Mouse (Mus musculus): ENCODE measurements at regions not wholly inside any gene's neighbourhood (a gene's known extent, or its start where the extent isn't known, plus 50 kb on each side); places are given as distances from the start of the nearest gene placed in this dataset.

DNA sequence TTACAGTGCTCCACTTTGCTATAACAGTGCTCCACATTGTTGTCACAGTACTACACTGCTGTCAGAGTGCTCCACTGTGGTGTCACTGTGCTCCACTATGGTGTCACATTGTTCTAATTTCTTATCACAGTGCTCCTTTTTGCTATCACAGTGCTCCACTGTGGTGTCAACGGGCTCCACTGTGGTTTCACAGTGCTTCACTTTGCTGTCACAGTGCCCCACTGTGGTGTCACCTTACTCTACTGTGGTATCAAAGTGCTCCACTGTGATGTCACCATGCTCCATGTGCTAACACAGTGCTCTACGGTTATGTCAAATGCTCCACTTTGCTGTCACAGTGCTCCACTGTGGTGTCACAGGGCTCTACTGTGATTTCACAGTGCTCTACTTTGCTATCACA, 72.6 kb upstream of the Trpm1 start:
- H3K27me3 ChIP-seq (ENCODE audit: control insufficient read depth, insufficient read depth, low read length) = no peaks in the 10 kb centered on the region
- H3K9me3 ChIP-seq (ENCODE audit: control insufficient read depth, low read length) = no peaks in the 10 kb centered on the region
- no peak for ATAC-seq (ENCODE audit: insufficient number of reproducible peaks, insufficient read depth, low FRiP score, low read depth)
- no peaks in the 10 kb centered on the region for H3K4me1 ChIP-seq (ENCODE audit: control insufficient read depth in 2 of 2, insufficient read depth in 2 of 2, low read length in 2 of 2)
- no peak overlapping the region for H3K4me2 ChIP-seq (ENCODE audit: low read length)
- no peak overlapping the region for H3K9ac ChIP-seq (ENCODE audit: low read length)
- 80% methylated on average over 2 of the region's 2 CpGs for WGBS
- no peak overlapping the region for H3K4me3 ChIP-seq (ENCODE audit: control insufficient read depth in 1 of 2, insufficient read depth in 1 of 2, low read depth in 1 of 2, low read length in 2 of 2)
- no peak overlapping the region for H3K27ac ChIP-seq (replicated peaks in 1 of 2; ENCODE audit: control insufficient read depth in 1 of 2, insufficient read depth in 1 of 2, low read depth in 2 of 2, low read length in 2 of 2)
- no peaks in the 10 kb centered on the region for H3K36me3 ChIP-seq (ENCODE audit: control insufficient read depth, insufficient read depth, low read length)

DNA sequence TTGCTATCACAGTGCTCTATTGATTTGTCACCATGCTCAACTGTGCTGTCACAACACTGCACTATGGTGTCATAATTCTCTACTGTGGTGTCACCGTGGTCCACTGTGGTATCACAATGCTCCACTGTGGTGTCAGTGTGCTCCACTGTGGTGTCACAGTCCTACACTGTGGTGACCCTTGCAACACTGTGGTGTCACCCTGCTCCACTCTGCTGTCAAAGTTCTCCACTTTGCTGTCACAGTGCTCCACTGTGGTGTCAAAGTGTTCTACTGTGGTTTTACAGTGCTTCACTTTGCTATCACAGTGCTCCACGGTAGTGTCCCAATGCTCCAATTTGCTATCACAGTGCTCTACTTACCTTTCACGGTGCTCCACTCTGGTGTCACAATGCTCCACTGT, 74.3 kb upstream of the Trpm1 start:
- Histone ChIP-seq H3K36me3 (ENCODE audit: control insufficient read depth, insufficient read depth, low read length) (no peaks in the 10 kb centered on the region), H3K9me3 (ENCODE audit: control insufficient read depth, low read length) (no peaks in the 10 kb centered on the region), H3K9ac (ENCODE audit: low read length) (no peak overlapping the region), H3K4me3 (ENCODE audit: control insufficient read depth in 1 of 2, insufficient read depth in 1 of 2, low read depth in 1 of 2, low read length in 2 of 2) (no peak overlapping the region), H3K4me2 (ENCODE audit: low read length) (no peak overlapping the region), H3K27me3 (ENCODE audit: control insufficient read depth, insufficient read depth, low read length) (no peaks in the 10 kb centered on the region), H3K4me1 (ENCODE audit: control insufficient read depth in 2 of 2, insufficient read depth in 2 of 2, low read length in 2 of 2) (no peaks in the 10 kb centered on the region), H3K27ac (replicated peaks in 1 of 2; ENCODE audit: control insufficient read depth in 1 of 2, insufficient read depth in 1 of 2, low read depth in 2 of 2, low read length in 2 of 2) (no peak overlapping the region)
- WGBS = 78% methylated on average over 3 of the region's 3 CpGs
- no peak for ATAC-seq (ENCODE audit: insufficient number of reproducible peaks, insufficient read depth, low FRiP score, low read depth)

DNA sequence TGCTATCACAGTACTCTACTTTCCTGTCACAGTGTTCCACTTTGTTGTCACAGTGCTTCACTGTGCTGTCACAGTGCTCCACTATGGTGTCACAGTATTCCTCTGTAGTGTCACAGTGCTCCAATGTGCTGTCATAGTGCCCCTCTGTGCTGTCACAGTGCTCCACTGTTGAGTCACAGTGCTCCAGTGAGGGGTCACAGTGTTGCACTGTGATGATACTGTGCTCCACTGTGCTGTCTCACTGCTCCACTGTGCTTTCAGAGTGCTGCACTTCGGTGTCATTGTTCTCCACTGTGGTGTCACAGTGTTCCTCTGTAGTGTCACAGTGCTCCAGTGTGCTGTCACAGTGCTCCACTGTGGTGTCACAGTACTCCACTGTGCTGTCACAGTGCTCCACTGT, 75.0 kb upstream of the Trpm1 start:
- Histone ChIP-seq H3K4me3 (ENCODE audit: control insufficient read depth in 1 of 2, insufficient read depth in 1 of 2, low read depth in 1 of 2, low read length in 2 of 2) (no peak overlapping the region), H3K36me3 (ENCODE audit: control insufficient read depth, insufficient read depth, low read length) (no peaks in the 10 kb centered on the region), H3K9ac (ENCODE audit: low read length) (no peak overlapping the region), H3K4me2 (ENCODE audit: low read length) (no peak overlapping the region), H3K4me1 (ENCODE audit: control insufficient read depth in 2 of 2, insufficient read depth in 2 of 2, low read length in 2 of 2) (no peaks in the 10 kb centered on the region), H3K27ac (replicated peaks in 1 of 2; ENCODE audit: control insufficient read depth in 1 of 2, insufficient read depth in 1 of 2, low read depth in 2 of 2, low read length in 2 of 2) (no peak overlapping the region), H3K9me3 (ENCODE audit: control insufficient read depth, low read length) (no peaks in the 10 kb centered on the region), H3K27me3 (ENCODE audit: control insufficient read depth, insufficient read depth, low read length) (no peaks in the 10 kb centered on the region)
- peak; percentile 36; the same call in 1 of the 2 replicates for ATAC-seq (ENCODE audit: insufficient number of reproducible peaks, insufficient read depth, low FRiP score, low read depth)
- WGBS = 89% methylated on average over 1 of the region's 1 CpGs

DNA sequence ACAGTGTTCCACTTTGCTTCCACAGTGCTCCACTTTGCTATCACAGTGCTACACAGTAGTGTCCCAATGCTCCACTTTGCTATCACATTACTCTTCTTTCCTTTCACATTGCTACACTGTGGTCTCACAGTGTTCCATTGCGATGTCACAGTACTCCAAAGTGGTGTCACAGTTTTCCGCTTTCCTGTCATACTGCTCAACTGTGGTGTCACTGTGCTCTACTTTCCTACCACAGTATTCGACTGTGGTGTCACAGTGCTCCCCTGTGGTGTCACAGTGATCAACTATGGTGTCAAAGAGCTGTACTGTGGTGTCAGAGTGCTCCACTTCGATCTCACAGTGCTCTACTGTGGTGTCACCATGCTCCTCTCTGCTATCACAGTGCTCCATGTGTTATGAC, 76.1 kb upstream of the Trpm1 start:
- H3K27ac ChIP-seq (replicated peaks in 1 of 2; ENCODE audit: control insufficient read depth in 1 of 2, insufficient read depth in 1 of 2, low read depth in 2 of 2, low read length in 2 of 2) = no peak overlapping the region
- 58% methylated on average over 4 of the region's 4 CpGs for WGBS
- ATAC-seq (ENCODE audit: insufficient number of reproducible peaks, insufficient read depth, low FRiP score, low read depth) = no peak

DNA sequence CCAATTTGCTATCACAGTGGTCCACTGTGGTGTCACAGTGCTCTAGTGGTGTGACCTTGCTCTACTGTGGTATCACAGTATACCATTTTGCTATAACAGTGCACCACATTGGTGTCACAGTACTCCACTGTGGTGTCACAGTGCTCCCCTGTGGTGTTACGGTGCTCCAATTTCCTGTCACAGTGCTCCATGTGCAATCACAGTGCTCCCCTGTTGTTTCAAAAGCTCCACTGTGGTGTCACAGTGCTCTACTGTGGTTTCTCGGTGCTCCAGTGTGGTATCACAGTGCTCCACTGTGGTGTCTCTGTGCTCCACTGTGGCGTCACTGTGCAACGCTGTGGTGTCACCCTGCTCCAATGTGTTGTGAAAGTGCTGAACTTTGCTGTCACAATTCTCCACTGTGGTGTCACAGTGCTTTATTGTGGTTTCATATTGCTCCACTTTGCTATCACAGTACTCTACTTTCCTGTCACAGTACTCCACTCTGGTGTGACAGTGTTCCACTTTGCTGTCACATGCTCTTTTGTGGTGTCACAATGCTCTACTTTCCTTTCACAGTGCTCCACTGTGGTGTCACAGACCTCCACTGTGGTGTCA, 76.8 kb upstream of the Trpm1 start:
- 87% methylated on average over 4 of the region's 4 CpGs for WGBS
- Histone ChIP-seq H3K4me2 (ENCODE audit: low read length) (no peak overlapping the region), H3K27me3 (ENCODE audit: control insufficient read depth, insufficient read depth, low read length) (no peaks in the 10 kb centered on the region), H3K9ac (ENCODE audit: low read length) (no peak overlapping the region), H3K4me1 (ENCODE audit: control insufficient read depth in 2 of 2, insufficient read depth in 2 of 2, low read length in 2 of 2) (no peaks in the 10 kb centered on the region), H3K36me3 (ENCODE audit: control insufficient read depth, insufficient read depth, low read length) (no peaks in the 10 kb centered on the region), H3K27ac (replicated peaks in 1 of 2; ENCODE audit: control insufficient read depth in 1 of 2, insufficient read depth in 1 of 2, low read depth in 2 of 2, low read length in 2 of 2) (no peak overlapping the region), H3K4me3 (ENCODE audit: control insufficient read depth in 1 of 2, insufficient read depth in 1 of 2, low read depth in 1 of 2, low read length in 2 of 2) (no peak overlapping the region), H3K9me3 (ENCODE audit: control insufficient read depth, low read length) (no peaks in the 10 kb centered on the region)
- ATAC-seq (ENCODE audit: insufficient number of reproducible peaks, insufficient read depth, low FRiP score, low read depth) = no peak

More for the DNA sequence above, 76.1 kb upstream of the Trpm1 start:
- no peaks in the 10 kb centered on the region for H3K27me3 ChIP-seq (ENCODE audit: control insufficient read depth, insufficient read depth, low read length)
- H3K4me3 ChIP-seq (ENCODE audit: control insufficient read depth in 1 of 2, insufficient read depth in 1 of 2, low read depth in 1 of 2, low read length in 2 of 2) = no peak overlapping the region
- no peak overlapping the region for H3K4me2 ChIP-seq (ENCODE audit: low read length)
- no peaks in the 10 kb centered on the region for H3K4me1 ChIP-seq (ENCODE audit: control insufficient read depth in 2 of 2, insufficient read depth in 2 of 2, low read length in 2 of 2)
- no peaks in the 10 kb centered on the region for H3K36me3 ChIP-seq (ENCODE audit: control insufficient read depth, insufficient read depth, low read length)
- H3K9me3 ChIP-seq (ENCODE audit: control insufficient read depth, low read length) = no peaks in the 10 kb centered on the region
- H3K9ac ChIP-seq (ENCODE audit: low read length) = no peak overlapping the region

DNA sequence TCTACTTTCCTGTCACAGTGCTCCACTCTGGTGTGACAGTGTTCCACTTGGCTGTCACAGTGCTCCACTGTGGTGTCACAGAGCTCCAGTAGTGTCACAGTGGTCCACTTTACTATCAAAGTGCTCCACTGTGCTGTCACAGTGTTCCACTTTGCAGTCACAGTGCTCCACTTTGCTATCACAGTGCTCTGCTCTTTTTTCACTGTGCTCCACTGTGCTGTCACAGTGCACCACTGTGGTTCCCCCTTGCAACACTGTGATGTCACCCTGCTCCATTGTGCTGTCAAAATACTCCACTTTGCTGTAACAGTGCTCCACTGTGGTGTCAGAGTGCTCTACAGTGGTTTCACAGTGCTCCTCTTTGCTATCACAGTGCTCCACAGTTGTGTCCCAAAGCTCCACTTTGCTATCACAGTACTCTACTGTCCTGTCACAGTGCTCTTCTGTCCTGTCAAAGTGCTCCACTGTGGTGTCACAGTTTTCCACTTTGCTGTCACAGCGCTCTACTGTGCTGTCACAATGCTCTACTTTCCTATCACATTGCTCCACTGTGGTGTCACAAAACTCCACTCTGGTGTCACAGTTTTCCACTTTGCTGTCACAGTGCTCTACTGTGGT, 77.8 kb upstream of the Trpm1 start:
- ATAC-seq (ENCODE audit: insufficient number of reproducible peaks, insufficient read depth, low FRiP score, low read depth) = no peak
- no peak overlapping the region for H3K4me3 ChIP-seq (ENCODE audit: control insufficient read depth in 1 of 2, insufficient read depth in 1 of 2, low read depth in 1 of 2, low read length in 2 of 2)

DNA sequence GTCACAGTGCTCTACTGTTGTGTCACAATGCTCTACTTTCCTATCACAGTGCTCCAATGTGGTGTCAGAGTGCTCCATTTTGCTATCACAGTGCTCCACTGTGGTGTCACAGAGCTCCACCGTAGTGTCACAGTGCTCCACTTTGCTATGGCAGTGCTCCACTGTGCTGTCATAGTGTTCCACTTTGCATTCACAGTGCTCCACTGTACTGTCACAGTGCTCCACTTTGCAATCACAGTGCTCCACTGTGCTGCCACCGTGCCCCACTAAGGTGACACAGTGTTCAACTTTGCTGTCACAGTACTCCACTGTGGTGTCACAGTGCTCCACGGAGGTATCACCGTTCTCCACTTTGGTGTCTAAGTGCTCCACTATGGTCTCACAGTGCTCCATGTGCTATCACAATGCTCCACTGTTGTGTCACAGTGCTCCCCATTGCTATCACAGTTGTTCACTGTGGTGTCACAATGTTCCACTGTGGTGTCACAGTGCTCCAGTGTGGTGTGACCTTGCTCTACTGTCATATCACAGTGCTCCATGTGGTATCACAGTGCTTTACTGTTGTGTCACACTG, 78.9 kb upstream of the Trpm1 start:
- H3K4me3 ChIP-seq (ENCODE audit: control insufficient read depth in 1 of 2, insufficient read depth in 1 of 2, low read depth in 1 of 2, low read length in 2 of 2) = no peak overlapping the region
- H3K9ac ChIP-seq (ENCODE audit: low read length) = no peak overlapping the region
- H3K4me1 ChIP-seq (ENCODE audit: control insufficient read depth in 2 of 2, insufficient read depth in 2 of 2, low read length in 2 of 2) = no peaks in the 10 kb centered on the region
- H3K27ac ChIP-seq (replicated peaks in 1 of 2; ENCODE audit: control insufficient read depth in 1 of 2, insufficient read depth in 1 of 2, low read depth in 2 of 2, low read length in 2 of 2) = no peak overlapping the region
- H3K4me2 ChIP-seq (ENCODE audit: low read length) = no peak overlapping the region
- H3K27me3 ChIP-seq (ENCODE audit: control insufficient read depth, insufficient read depth, low read length) = no peaks in the 10 kb centered on the region
- no peak for ATAC-seq (ENCODE audit: insufficient number of reproducible peaks, insufficient read depth, low FRiP score, low read depth)
- no peaks in the 10 kb centered on the region for H3K36me3 ChIP-seq (ENCODE audit: control insufficient read depth, insufficient read depth, low read length)
- 95% methylated on average over 4 of the region's 4 CpGs for WGBS
- H3K9me3 ChIP-seq (ENCODE audit: control insufficient read depth, low read length) = no peaks in the 10 kb centered on the region

More for the DNA sequence above, 77.8 kb upstream of the Trpm1 start:
- Histone ChIP-seq H3K9me3 (ENCODE audit: control insufficient read depth, low read length) (no peaks in the 10 kb centered on the region), H3K27me3 (ENCODE audit: control insufficient read depth, insufficient read depth, low read length) (no peaks in the 10 kb centered on the region), H3K27ac (replicated peaks in 1 of 2; ENCODE audit: control insufficient read depth in 1 of 2, insufficient read depth in 1 of 2, low read depth in 2 of 2, low read length in 2 of 2) (no peak overlapping the region), H3K9ac (ENCODE audit: low read length) (no peak overlapping the region), H3K36me3 (ENCODE audit: control insufficient read depth, insufficient read depth, low read length) (no peaks in the 10 kb centered on the region), H3K4me2 (ENCODE audit: low read length) (no peak overlapping the region), H3K4me1 (ENCODE audit: control insufficient read depth in 2 of 2, insufficient read depth in 2 of 2, low read length in 2 of 2) (no peaks in the 10 kb centered on the region)
- 83% methylated on average over 1 of the region's 1 CpGs for WGBS

DNA sequence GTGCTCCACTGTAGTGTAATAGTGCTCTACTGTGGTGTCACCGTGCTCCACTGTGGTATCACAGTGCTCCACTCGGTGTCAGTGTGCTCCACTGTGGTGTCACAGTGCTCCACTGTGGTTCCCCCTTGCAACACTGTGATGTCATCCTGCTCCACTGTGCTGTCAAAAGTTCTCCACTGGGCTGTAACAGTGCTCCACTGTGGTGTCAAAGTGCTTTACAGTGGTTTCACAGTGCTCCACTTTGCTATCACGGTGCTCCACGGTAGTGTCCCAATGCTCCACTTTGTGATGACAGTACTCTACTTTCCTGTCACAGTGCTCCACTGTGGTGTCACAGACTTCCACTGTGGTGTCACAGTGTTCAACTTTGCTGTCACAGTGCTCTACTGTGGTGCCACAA, 79.4 kb upstream of the Trpm1 start:
- Histone ChIP-seq H3K4me3 (ENCODE audit: control insufficient read depth in 1 of 2, insufficient read depth in 1 of 2, low read depth in 1 of 2, low read length in 2 of 2) (no peak overlapping the region), H3K9me3 (ENCODE audit: control insufficient read depth, low read length) (no peaks in the 10 kb centered on the region), H3K9ac (ENCODE audit: low read length) (no peak overlapping the region), H3K27me3 (ENCODE audit: control insufficient read depth, insufficient read depth, low read length) (no peaks in the 10 kb centered on the region), H3K4me1 (ENCODE audit: control insufficient read depth in 2 of 2, insufficient read depth in 2 of 2, low read length in 2 of 2) (no peaks in the 10 kb centered on the region), H3K4me2 (ENCODE audit: low read length) (no peak overlapping the region), H3K36me3 (ENCODE audit: control insufficient read depth, insufficient read depth, low read length) (no peaks in the 10 kb centered on the region), H3K27ac (replicated peaks in 1 of 2; ENCODE audit: control insufficient read depth in 1 of 2, insufficient read depth in 1 of 2, low read depth in 2 of 2, low read length in 2 of 2) (no peak overlapping the region)
- WGBS = 90% methylated on average over 4 of the region's 4 CpGs
- no peak for ATAC-seq (ENCODE audit: insufficient number of reproducible peaks, insufficient read depth, low FRiP score, low read depth)
